23 mouse cellular contexts compared by ENCODE assay signal in genomic region chr4:131885376-131885775, GRCm38 (mm10). TPM values are rescaled to one million over a fixed set of nuclear protein-coding genes. Genes with fewer than 3 reads are reported as not detected.
DNase-seq lines count a peak whose midpoint lies in the region; TF ChIP-seq lines count a peak whose summit lies in the region.
"Had no signal": no experiment of that assay in that cellular context is flagged by ENCODE, and none has a peak within 500 bp of the region (broad histone marks: within the 10 kb centered on the region; RNA-seq: fewer than 3 reads in every experiment).

No protein-coding gene starts in this region.

- intact Hi-C loops in heart, postnatal 10 days (cut with DNase I), result no loop called here

- H3K4me3 ChIP-seq in layer of hippocampus, adult 2 months, result no peak overlapping the region
- H3K4me3 ChIP-seq: forebrain, embryonic 15.5 days; hindbrain, embryonic 15.5 days; intestine, embryonic 15.5 days; limb, embryonic 15.5 days; megakaryocyte, embryonic 14.5 days; midbrain, embryonic 15.5 days; neural tube, embryonic 15.5 days had no signal

- TF ChIP-seq CTCF in layer of hippocampus, adult 2 months (conservative IDR thresholded peaks at IDR 0.05), result no peak

- H3K27ac ChIP-seq in layer of hippocampus, adult 2 months, result peak overlapping the region; percentile 72; the same call in 1 of the 2 replicates
- H3K27ac ChIP-seq: forebrain, embryonic 15.5 days; hindbrain, embryonic 15.5 days; intestine, embryonic 15.5 days; limb, embryonic 15.5 days; midbrain, embryonic 15.5 days; neural tube, embryonic 15.5 days had no signal

- DNase-seq in adrenal gland, adult 2 months, result peak; percentile 42
- DNase-seq in adrenal gland, adult 18-20 months (ENCODE audit: low spot score in 2 of 2), result no peak
- peak; percentile 34 to 43 for DNase-seq in heart, adult 9 months (ENCODE audit: low spot score in 2 of 2)
- DNase-seq in heart, postnatal 4 days, result no peak
- no peak for DNase-seq in layer of hippocampus, adult 2 months (ENCODE audit: low spot score in 2 of 2)
- DNase-seq in layer of hippocampus, adult 9-10 months (ENCODE audit: low spot score), result no peak
- DNase-seq in heart, postnatal 10 days, result peak; percentile 27 to 30
- DNase-seq in right cerebral cortex, postnatal 10 days (ENCODE audit: low spot score in 2 of 2), result no peak
- DNase-seq: cerebellum, adult 11-12 months; cerebellum, postnatal 25 days; embryo, embryonic 11 days; right cerebral cortex, postnatal 25 days; thymus, postnatal 36 days had no signal

RNA-seq across cellular contexts. Expression of gene Srsf4, which starts 12.0 kb away (rescaled TPM):
- 10 to 100 TPM; 55.9 to 70.2 TPM for total RNA-seq in adrenal gland, adult 2 months (2021)
- polyA plus RNA-seq in adrenal gland, adult 2 months (2012; rRNA removed), result 21.6 and 23.9 TPM in 2 replicates
- 10 to 100 TPM; 59.7 to 62.5 TPM for total RNA-seq in adrenal gland, adult 18-20 months (2021)
- total RNA-seq in heart, postnatal 4 days (2021), result 10 to 100 TPM; 73.2 to 76.8 TPM
- total RNA-seq in layer of hippocampus, adult 2 months (2021), result 10 to 100 TPM; 67.3 to 75.0 TPM
- total RNA-seq in heart, postnatal 10 days (2021), result 10 to 100 TPM; 53.6 to 53.7 TPM

RNA-seq across cellular contexts. Expression of gene Tmem200b, which starts 36.2 kb away (rescaled TPM):
- 10 to 100 TPM in 1 of 2 experiments, 1 to 10 TPM in 1; 5.4 to 13.3 TPM for total RNA-seq in adrenal gland, adult 2 months (2021)
- 26.5 and 29.1 TPM in 2 replicates for polyA plus RNA-seq in adrenal gland, adult 2 months (2012; rRNA removed)
- total RNA-seq in adrenal gland, adult 18-20 months (2021), result 10 to 100 TPM in 1 of 2 experiments, 1 to 10 TPM in 1; 6.2 to 11.5 TPM
- 10 to 100 TPM in 1 of 2 experiments, 1 to 10 TPM in 1; 9.4 to 12.8 TPM for total RNA-seq in heart, postnatal 4 days (2021)
- 1 to 10 TPM; 1.5 to 1.7 TPM for total RNA-seq in layer of hippocampus, adult 2 months (2021)
- total RNA-seq in heart, postnatal 10 days (2021), result 10 to 100 TPM; 11.3 to 14.4 TPM
- polyA plus RNA-seq: CD4-positive, CD25-positive, alpha-beta regulatory T cell, adult 4 months; liver, embryonic 16.5 days; Patski had no signal

RNA-seq across cellular contexts. Expression of gene Mecr, which starts 42.1 kb away (rescaled TPM):
- total RNA-seq in adrenal gland, adult 2 months (2021), result 100 to 1,000 TPM in 1 of 2 experiments, 10 to 100 TPM in 1; 99.9 to 107 TPM
- polyA plus RNA-seq in adrenal gland, adult 2 months (2012; rRNA removed), result 64.8 and 71.5 TPM in 2 replicates
- 100 to 1,000 TPM in 1 of 2 experiments, 10 to 100 TPM in 1; 94.4 to 162 TPM for total RNA-seq in adrenal gland, adult 18-20 months (2021)
- total RNA-seq in heart, postnatal 4 days (2021), result 10 to 100 TPM; 22.4 to 25.2 TPM
- total RNA-seq in layer of hippocampus, adult 2 months (2021), result 10 to 100 TPM; 33.1 to 35.8 TPM
- total RNA-seq in heart, postnatal 10 days (2021), result 10 to 100 TPM; 31.7 to 33.2 TPM

RNA-seq across cellular contexts. Expression of gene Ptpru, which starts 47.3 kb away (rescaled TPM):
- total RNA-seq in adrenal gland, adult 2 months (2021), result 10 to 100 TPM; 41.5 to 59.1 TPM
- polyA plus RNA-seq in adrenal gland, adult 2 months (2012; rRNA removed), result 48.0 and 54.8 TPM in 2 replicates
- 10 to 100 TPM; 49.3 to 55.5 TPM for total RNA-seq in adrenal gland, adult 18-20 months (2021)
- 1 to 10 TPM; 2.1 to 3.6 TPM for total RNA-seq in heart, postnatal 4 days (2021)
- total RNA-seq in layer of hippocampus, adult 2 months (2021), result 100 to 1,000 TPM; 101 to 108 TPM
- 1 to 10 TPM; 2.0 to 3.0 TPM for total RNA-seq in heart, postnatal 10 days (2021)
- polyA plus RNA-seq: CD4-positive, CD25-positive, alpha-beta regulatory T cell, adult 4 months had no signal

Comparison
In these comparisons a context has a peak if more than half of its experiments do, and no peak if none do; other contexts are left out.
1. DNase-seq: peak in adrenal gland, adult 2 months (single experiment), heart, adult 9 months (2 of 2) and heart, postnatal 10 days (2 of 2); none in adrenal gland, adult 18-20 months (0 of 2), heart, postnatal 4 days (single experiment), layer of hippocampus, adult 2 months (0 of 2), layer of hippocampus, adult 9-10 months (single experiment) and right cerebral cortex, postnatal 10 days (0 of 2).